Mouse (Mus musculus) liver, embryonic 14 days (tissue): ENCODE data around the gene Brinp2. TPM values are rescaled to one million over a fixed set of nuclear protein-coding genes. Genes with fewer than 3 reads are reported as not detected.

Source experiments
- polyA plus RNA-seq: library from polyadenylated mRNA; depleted of rRNA; stranded (reverse); fragments of >200 nt; gene quantifications from 2 replicates; pipeline ENCODE4 v1.2.3, GENCODE M21; 2012; rRNA removed

Gene Brinp2
- 0.02 TPM in 1 of 2 replicates, not detected in the other for polyA plus RNA-seq

GRCm38 (mm10) chr1:158356051-158356461 is at the start of gene Brinp2:
Gene Brinp2 (minus strand): TSS chr1:158356326.

GRCm38 (mm10) chr1:158361964-158362291 is 5.8 kb upstream of the Brinp2 start, which contains the start of gene Astn1:
Gene Astn1 (plus strand): TSS chr1:158362273.

Other genes starting within 250 kb of the Brinp2 start
- gene Astn1, start 5.9 kb upstream of the Brinp2 start, polyA plus RNA-seq: 0.06 and 0.08 TPM in 2 replicates